Mouse (Mus musculus) myocyte (in vitro differentiated cells): ENCODE data around the gene Galnt18.

Experiments used
- CEBPB ChIP-seq: IDR thresholded peaks from 2 replicates; pipeline ENCODE4 v1.6.1; 2011; ENCODE audit warnings: mild to moderate bottlenecking, moderate library complexity; ENCODE audit not compliant: poor library complexity, insufficient read depth, severe bottlenecking
- E2F4 ChIP-seq: IDR thresholded peaks from one replicate; pipeline ENCODE4 v1.6.1; 2011; ENCODE audit warnings: mild to moderate bottlenecking, control low read depth, moderate library complexity; ENCODE audit not compliant: insufficient read depth
- MAX ChIP-seq: IDR thresholded peaks from one replicate; pipeline ENCODE4 v1.6.1; 2011; ENCODE audit warnings: low read depth, mild to moderate bottlenecking, control low read depth
- MYOD1 ChIP-seq, 3 experiments: IDR thresholded peaks; one replicate each; pipeline ENCODE4 v1.6.1; 2011; ENCODE audit warnings: control low read depth in 2 of 3, low read depth in 2 of 3, mild to moderate bottlenecking in 2 of 3, moderate library complexity in 1 of 3; ENCODE audit not compliant: insufficient read length in 2 of 3, control insufficient read depth in 1 of 3
- MYOG ChIP-seq, 3 experiments: IDR thresholded peaks; one replicate each; pipeline ENCODE4 v1.6.1; 2011; ENCODE audit warnings: control low read depth in 2 of 3, low read depth in 2 of 3, mild to moderate bottlenecking in 2 of 3; ENCODE audit not compliant: insufficient read length in 2 of 3, control insufficient read depth in 1 of 3, insufficient read depth in 1 of 3
- POLR2A ChIP-seq: IDR thresholded peaks from one replicate; pipeline ENCODE4 v1.6.1; 2011; ENCODE audit warnings: low read depth, mild to moderate bottlenecking, control low read depth, moderate library complexity; ENCODE audit not compliant: insufficient read length
- POLR2AphosphoS2 ChIP-seq: IDR thresholded peaks from one replicate; pipeline ENCODE4 v1.6.1; 2011; ENCODE audit warnings: low read depth, control low read depth; ENCODE audit not compliant: insufficient read length
- REST ChIP-seq: IDR thresholded peaks from one replicate; pipeline ENCODE4 v1.6.1; 2011; ENCODE audit warnings: mild to moderate bottlenecking, control low read depth, moderate library complexity; ENCODE audit not compliant: insufficient read depth, insufficient read length
- TCF12 ChIP-seq: IDR thresholded peaks from one replicate; pipeline ENCODE4 v1.6.1; 2011; ENCODE audit warnings: mild to moderate bottlenecking, control low read depth; ENCODE audit not compliant: poor library complexity, insufficient read depth, severe bottlenecking
- TCF3 ChIP-seq: IDR thresholded peaks from one replicate; pipeline ENCODE4 v1.6.1; 2011; ENCODE audit warnings: low read depth, control low read depth; ENCODE audit not compliant: insufficient read length
- USF1 ChIP-seq: IDR thresholded peaks from one replicate; pipeline ENCODE4 v1.6.1; 2011; ENCODE audit warnings: low read depth, mild to moderate bottlenecking, control low read depth, moderate library complexity

GRCm38 (mm10) chr7:111787921-111788320 lies 8.1 kb upstream of the Galnt18 start:
- no peak for TF ChIP-seq POLR2AphosphoS2
- no peak for TF ChIP-seq POLR2A
- no peak for TF ChIP-seq USF1
- TF ChIP-seq REST, result no peak
- no peak for TF ChIP-seq TCF3
- TF ChIP-seq E2F4, result no peak
- TF ChIP-seq MYOG (IDR thresholded peaks at IDR 0.05; ENCODE audit: control insufficient read depth in 1 of 3, insufficient read depth in 1 of 3, insufficient read length in 2 of 3, low read depth in 2 of 3), result no peak
- TF ChIP-seq MAX, result no peak
- TF ChIP-seq CEBPB, result no peak
- no peak for TF ChIP-seq TCF12
- no peak for TF ChIP-seq MYOD1 (IDR thresholded peaks at IDR 0.05; ENCODE audit: control insufficient read depth in 1 of 3, insufficient read length in 2 of 3, low read depth in 2 of 3)
